Mouse (Mus musculus): Measurements from ENCODE around the gene Bace2. TPM values are rescaled to one million over a fixed set of nuclear protein-coding genes. Genes with fewer than 3 reads are reported as not detected.

Bace2 gene
- polyA plus RNA-seq, 1 experiment, result 46.3 TPM

DNA sequence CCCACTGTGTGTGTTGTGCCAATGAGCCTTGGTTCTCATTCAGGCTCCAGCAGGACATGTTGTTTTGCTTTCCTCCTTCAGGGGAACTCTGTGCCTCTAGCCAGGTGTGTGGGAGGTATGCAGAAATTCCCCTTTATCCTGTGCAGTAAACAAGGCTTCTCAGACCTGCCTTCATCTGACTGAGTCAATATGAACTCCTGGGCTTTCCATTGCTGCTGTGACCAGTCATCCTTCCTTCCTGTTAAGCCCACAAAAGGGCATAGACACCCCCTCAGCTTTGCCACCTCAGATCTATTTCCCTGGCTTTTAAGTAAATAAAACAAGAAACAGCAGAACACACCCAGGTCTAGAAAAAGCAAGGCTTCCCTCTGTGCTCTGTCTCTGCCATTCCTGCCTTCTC lies 45.2 kb downstream of the Bace2 start:
- DNase-seq (ENCODE audit: low spot score), result no peak

DNA sequence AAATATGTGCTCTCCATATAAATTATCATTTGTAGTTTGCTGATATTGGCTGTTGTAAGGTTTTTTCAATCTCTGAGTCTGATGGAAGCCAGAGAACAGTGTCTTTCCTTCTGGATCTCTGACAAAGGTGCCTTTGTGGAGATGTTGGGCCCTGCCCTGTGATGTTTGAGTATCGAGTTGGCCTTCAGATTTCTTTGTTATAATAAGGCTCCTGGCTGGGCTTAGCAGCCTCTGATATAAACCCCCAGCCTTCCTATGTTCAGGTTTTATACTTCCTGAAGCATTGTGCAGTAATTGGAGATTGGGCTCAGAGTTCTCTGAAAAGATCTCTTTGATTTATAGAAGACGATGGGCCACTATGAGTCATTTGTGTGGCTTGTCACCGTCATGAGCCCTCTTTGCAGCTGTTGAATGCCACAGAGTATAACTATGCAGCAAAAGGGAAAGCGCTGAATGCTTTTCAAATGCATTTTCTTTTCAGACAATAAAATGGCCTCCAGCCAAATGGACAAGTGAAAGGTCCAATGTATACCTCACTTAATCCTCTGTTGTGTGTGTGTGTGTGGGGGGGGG lies 45.8 kb downstream of the Bace2 start:
- DNase-seq (ENCODE audit: low spot score), result no peak

DNA sequence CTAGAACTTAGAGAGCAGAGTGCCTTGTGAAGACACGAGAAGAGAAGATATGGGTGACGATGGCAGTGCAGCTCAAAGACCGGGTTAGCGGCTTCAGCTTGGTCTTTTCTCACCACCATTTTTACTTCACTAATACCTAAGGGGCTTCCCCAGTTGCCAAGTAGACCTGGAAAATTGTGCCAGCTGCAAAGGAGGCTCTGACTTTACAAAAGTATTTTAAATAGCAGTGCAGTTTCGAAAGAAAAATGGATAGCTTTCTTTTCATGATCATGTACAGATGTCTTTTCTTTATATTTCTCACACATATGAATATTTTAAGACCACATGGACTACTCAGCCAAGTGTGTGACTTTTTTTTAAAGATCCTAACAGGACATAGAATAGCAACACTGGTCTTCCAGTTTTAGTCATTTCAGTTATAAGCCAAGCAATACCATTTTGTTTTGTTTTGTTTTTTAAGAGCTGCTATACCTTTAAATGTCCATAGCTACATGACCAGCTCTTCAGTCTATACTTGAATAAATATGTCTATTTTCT lies 49.0 kb downstream of the Bace2 start:
- no peak for DNase-seq (ENCODE audit: low spot score)

- DNase-seq (ENCODE audit: low spot score), result peak; percentile 33
Observed at GRCm38 (mm10) chr16:97417896-97418542, 61.5 kb downstream of the Bace2 start.

- no peak for DNase-seq (ENCODE audit: low spot score)
Observed at GRCm38 (mm10) chr16:97418749-97419453, 62.4 kb downstream of the Bace2 start.

GRCm38 (mm10) chr16:97421671-97422070 lies 65.1 kb downstream of the Bace2 start:
- no peak for DNase-seq (ENCODE audit: low spot score)

- no peak for DNase-seq (ENCODE audit: low spot score)
Observed at GRCm38 (mm10) chr16:97423627-97424026, 67.1 kb downstream of the Bace2 start.

DNA sequence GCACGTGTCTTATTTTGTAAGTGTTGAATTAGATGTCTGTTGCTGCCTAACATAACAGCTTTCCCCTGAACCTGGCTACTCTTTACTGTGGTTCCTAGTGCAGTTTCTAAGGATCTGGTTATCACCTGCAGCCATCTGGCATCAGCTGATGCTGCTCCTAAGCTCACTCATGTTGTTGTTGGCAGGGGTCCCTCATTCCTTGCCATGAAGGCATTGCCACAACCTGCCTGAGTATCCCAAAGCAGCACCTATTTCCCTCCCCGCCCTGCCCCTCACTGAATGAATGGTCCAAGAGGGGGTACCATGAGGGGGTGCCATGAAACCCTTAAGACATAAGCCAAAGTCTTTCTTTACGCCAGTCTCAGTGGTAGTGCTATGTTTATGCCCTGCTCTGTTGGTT lies 71.5 kb downstream of the Bace2 start:
- DNase-seq (ENCODE audit: low spot score), result no peak

DNA sequence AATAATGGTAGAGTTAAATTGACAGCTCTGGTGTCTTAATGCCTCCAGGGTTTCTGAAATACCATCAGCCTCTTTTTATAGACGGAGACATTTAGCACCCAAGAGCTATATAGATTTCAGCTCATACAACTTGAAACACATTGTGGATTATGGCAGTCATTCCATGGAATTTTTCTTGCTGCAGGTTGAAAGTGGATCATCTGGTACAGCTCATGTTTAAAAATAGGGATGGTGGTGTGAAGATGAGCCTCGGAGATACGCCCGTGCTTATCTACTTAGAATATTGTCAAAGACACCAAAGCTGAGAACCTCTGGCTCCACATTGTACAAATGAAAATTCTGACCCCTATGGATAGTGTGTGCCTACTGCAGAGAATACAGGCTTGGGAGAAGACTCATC lies 73.5 kb downstream of the Bace2 start:
- no peak for DNase-seq (ENCODE audit: low spot score)

DNA sequence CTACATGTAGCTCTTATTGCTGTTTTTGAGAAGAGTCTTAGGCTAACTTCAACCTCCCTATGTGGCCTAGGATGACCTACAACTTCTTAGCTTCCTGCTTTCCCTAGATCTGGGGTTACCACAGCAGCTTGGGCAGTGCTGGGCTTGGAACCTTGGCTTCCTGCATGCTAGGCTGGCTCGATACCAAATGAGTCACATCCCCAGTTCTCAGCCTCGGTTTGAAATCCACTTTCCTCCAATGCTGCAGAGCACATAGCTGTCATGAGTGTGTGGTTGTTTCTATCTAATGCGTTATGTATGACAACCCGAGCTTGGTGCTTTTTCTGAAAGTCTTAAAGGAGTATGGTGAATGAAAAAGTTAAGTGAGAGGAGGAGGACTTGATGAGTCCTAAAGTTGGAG lies 74.8 kb downstream of the Bace2 start:
- DNase-seq (ENCODE audit: low spot score), result no peak

DNA sequence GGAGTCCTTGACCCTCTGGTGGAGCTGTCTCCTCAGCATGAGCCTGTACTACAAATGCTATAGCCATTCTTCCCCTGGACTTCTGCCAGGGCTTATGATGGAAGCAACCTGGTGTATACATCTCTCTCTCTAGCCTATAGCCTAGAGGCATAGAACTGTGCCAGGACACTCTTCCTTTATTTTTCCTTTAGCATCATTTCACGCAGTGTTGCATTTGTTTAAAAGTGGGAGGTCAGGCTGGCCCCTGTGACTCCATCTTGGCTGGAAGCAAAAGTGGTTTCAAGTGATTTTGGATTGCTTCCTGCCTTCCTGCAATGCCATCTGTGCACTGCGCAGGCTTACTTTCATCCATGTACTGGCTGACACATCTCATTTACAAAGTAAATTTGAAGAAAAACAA lies 77.7 kb downstream of the Bace2 start:
- DNase-seq (ENCODE audit: low spot score), result no peak

- DNase-seq (ENCODE audit: low spot score), result no peak
Observed at GRCm38 (mm10) chr16:97437448-97438056, 81.0 kb downstream of the Bace2 start.

DNA sequence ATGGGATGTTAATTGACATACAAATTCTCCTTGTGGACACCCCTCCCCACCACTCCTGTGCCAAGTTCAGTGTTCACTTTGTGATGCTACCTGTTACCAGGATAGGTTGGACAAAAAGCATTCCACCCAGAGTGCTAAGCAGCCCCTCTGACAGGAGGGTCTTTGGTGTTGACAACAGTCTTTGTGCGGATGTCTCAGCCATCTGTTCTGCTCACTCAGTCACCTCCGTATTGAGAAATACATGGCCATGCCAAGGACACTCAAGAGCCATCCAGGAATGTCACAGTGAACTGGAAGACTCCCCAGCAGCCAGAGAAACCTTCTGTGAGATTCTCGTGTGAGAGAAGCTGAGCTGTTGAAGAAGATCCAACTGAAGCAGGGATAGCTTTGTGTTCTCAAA lies 81.6 kb downstream of the Bace2 start:
- DNase-seq (ENCODE audit: low spot score), result no peak

DNA sequence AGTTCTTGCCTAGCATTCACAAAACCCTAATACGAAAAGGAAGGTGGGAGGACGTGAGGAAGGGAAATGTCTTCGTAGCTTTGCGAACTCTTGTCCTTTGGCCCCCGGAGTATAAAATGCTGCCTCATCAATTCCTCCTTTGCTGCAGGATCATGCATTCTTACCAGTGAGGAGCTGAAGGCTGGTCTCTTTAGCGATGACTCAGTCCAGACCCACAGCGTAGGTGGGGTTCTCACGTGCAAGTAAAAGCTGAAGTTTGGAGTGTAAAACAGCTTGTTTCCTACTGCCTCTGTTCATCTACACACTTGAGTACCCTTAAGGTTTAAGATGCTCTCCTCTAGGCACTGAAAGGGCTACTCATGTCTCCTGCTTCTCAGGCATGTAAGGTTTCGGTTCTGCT lies 85.4 kb downstream of the Bace2 start:
- DNase-seq (ENCODE audit: low spot score), result no peak

DNA sequence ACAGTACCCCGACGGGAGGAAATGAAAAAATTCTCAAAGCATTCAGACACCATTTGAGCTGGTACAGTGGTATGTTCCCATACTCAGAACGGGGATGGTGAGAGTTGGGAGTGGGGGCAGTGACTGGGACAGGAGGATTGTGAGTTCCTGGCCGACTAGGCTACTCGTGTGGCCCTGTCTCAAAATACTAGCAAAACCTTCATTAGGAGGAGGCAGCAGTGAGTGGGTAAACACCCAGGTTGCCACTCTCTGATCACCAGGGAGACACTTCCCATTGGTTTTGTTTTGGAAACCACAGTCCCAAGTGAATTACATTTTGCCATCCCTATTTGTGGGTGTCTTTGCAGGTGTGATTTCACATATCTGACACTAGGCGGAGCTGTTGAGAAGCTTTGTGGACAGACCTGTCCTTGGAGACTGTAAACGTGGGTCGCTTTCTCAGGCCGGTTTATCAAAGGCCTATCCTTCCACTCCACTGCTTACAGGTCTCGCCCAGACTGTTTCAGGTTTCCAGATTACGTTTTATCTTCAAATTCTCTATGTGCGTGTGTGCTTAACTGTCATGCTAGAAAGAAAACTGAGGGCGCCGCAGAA lies 87.2 kb downstream of the Bace2 start:
- no peak for DNase-seq (ENCODE audit: low spot score)

- DNase-seq (ENCODE audit: low spot score), result no peak
Observed at GRCm38 (mm10) chr16:97447386-97447785, 90.8 kb downstream of the Bace2 start.

DNA sequence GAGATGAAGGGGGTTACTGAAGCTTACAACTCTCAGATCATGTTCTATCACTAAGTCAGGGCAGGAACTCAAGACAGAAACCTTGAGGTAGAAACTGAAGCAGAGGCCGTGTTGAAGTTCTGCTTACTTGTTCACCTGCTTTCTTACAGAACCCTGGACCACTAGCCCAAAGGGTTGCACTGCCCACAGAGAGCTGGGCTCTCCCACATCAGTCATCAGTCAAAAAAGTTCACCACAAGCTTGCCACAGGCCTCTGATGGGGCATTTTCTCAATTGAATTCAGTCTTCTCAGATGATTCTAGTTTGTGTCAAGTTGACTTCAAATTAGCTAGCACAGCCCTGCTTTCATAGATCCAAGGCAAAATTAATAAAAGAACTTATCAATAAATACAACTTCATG lies 103.3 kb downstream of the Bace2 start:
- no peak for DNase-seq (ENCODE audit: low spot score)

DNA sequence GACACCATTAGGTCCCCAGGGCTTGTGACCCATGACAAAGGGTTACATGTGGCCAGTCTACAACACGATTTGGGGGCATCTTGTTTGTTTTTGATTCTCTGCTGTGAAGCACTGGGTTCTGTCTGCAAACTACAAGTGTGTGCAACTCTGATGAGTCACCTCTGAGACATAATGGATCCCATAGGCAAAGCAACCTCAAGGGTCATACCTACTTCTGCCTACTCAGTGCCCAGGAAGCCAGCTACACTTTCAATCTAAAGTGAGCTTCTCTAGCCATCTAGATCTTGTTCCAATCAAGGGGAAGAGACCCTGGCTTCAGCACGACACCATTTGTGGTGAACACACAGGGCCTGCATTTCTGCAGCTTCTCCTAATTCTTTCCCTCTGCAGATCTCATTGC lies 104.7 kb downstream of the Bace2 start:
- no peak for DNase-seq (ENCODE audit: low spot score)

GRCm38 (mm10) chr16:97462481-97463181 lies 106.1 kb downstream of the Bace2 start, which contains the start of gene Mx1:
Gene Mx1, minus strand, starts transcription at chr16:97462907.
- no peak for DNase-seq (ENCODE audit: low spot score)

GRCm38 (mm10) chr16:97466182-97466957 lies 109.8 kb downstream of the Bace2 start:
- no peak for DNase-seq (ENCODE audit: low spot score)

- no peak for DNase-seq (ENCODE audit: low spot score)
Observed at GRCm38 (mm10) chr16:97467472-97467871, 110.9 kb downstream of the Bace2 start.

All from urinary bladder, adult 2 months (tissue).